In the genomic region with DNA sequence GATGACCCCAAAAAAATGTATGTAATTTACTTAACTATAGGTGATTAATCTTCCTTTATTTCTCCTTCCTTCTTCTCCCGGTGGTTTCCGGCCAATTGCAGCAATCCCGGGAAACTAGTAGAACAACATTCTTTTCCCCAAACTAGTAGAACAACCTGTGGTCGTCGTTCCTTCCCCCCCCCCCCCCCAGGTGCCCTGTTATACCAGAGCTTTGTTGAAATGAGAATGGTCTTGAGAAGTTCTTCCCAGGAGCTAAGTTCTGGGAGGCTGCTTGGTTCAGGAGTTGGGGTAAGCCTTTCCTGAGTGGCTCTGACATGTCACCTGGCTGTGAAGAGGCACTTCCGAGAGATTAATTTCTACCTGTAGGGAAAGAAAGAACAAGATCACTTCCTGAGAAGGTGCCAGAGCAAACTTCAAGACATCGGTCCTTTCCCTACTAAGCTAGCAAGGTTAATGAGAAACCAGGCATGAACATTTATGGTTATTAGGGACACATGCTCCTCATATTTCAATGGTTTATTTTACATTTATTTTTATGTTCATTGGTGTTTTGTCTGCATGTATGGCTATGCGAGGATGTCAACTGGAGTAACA, we compare ENCODE assay signal across 20 mouse cellular contexts. TPM values are rescaled to one million over a fixed set of nuclear protein-coding genes. Genes with fewer than 3 reads are reported as not detected.
A peak's percentile ranks its signal among the peaks of the same experiment; 100 is the strongest.
DNase-seq lines count a peak whose midpoint lies in the region; ATAC-seq and TF ChIP-seq lines count a peak whose summit lies in the region.
"Had no signal": no experiment of that assay in that cellular context is flagged by ENCODE, and none has a peak within 500 bp of the region (broad histone marks: within the 10 kb centered on the region; RNA-seq: fewer than 3 reads in every experiment).

No protein-coding gene starts in this region.

- peaks cover 3% of the 10 kb centered on the region; the same call in 1 of the 2 replicates for H3K4me1 ChIP-seq in kidney, adult 2 months (ENCODE audit: control insufficient read depth, insufficient read depth, low read length)
- peaks cover 2% of the 10 kb centered on the region for H3K4me1 ChIP-seq in ES-Bruce4 (ENCODE audit: control insufficient read depth, insufficient read depth, low read length)
- peaks cover 17% of the 10 kb centered on the region for H3K4me1 ChIP-seq in embryonic facial prominence, embryonic 14.5 days (ENCODE audit: control insufficient read depth, insufficient read depth, low read length)
- peaks cover 7% of the 10 kb centered on the region; the same call in 1 of the 2 replicates for H3K4me1 ChIP-seq in kidney, postnatal 0 days (replicated peaks; ENCODE audit: insufficient read depth, low read length)
- peaks cover 10% of the 10 kb centered on the region for H3K4me1 ChIP-seq in heart, adult 2 months (ENCODE audit: control insufficient read depth, insufficient read depth, low read length)

- H3K4me3 ChIP-seq in kidney, adult 2 months (ENCODE audit: insufficient read depth, low read depth, low read length): peak overlapping the region; percentile 18; the same call in 1 of the 2 replicates
- H3K4me3 ChIP-seq in ES-Bruce4 (ENCODE audit: low read depth, low read length): no peak overlapping the region
- no peak overlapping the region for H3K4me3 ChIP-seq in embryonic facial prominence, embryonic 14.5 days (ENCODE audit: low read depth, low read length)
- H3K4me3 ChIP-seq in kidney, postnatal 0 days (replicated peaks; ENCODE audit: low read depth, low read length): no peak overlapping the region
- H3K4me3 ChIP-seq in heart, adult 2 months: no peak overlapping the region
- H3K4me3 ChIP-seq: heart, embryonic 10.5 days had no signal

- 0 out of 2 replicates have a peak overlapping the region, but pooled peaks have one; percentile 12 for H3K4me2 ChIP-seq in embryonic facial prominence, embryonic 14.5 days (ENCODE audit: low read depth, low read length)
- 0 out of 2 replicates have a peak overlapping the region, but pooled peaks have one; percentile 25 for H3K4me2 ChIP-seq in kidney, postnatal 0 days (ENCODE audit: low read length)
- H3K4me2 ChIP-seq: midbrain, embryonic 11.5 days had no signal

- no peak for TF ChIP-seq POLR2A in kidney, adult 2 months (IDR thresholded peaks at IDR 0.05; ENCODE audit: low read depth, low read length)
- no peak for TF ChIP-seq POLR2A in ES-Bruce4 (IDR thresholded peaks at IDR 0.05; ENCODE audit: insufficient read depth, low read length)
- TF ChIP-seq POLR2A in heart, adult 2 months (IDR thresholded peaks at IDR 0.05; ENCODE audit: insufficient read depth, low read depth, low read length): no peak

- peak; percentile 67 for DNase-seq in kidney, adult 2 months
- no peak for DNase-seq in kidney, postnatal 25 days
- DNase-seq in embryonic facial prominence, embryonic 14.5 days (ENCODE audit: low spot score): peak; percentile 38
- DNase-seq in kidney, postnatal 0 days (ENCODE audit: low spot score): no peak
- DNase-seq in right cerebral cortex, adult 2 months (ENCODE audit: low spot score in 2 of 2): no peak
- DNase-seq in heart, adult 2 months: no peak
- DNase-seq: gastrocnemius, postnatal 10 days; heart, postnatal 4 days; liver; retina, postnatal 1 day; thymus, postnatal 4 days had no signal

- TF ChIP-seq EP300 in ES-Bruce4 (IDR thresholded peaks at IDR 0.05; ENCODE audit: insufficient read depth, low read depth, low read length): no peak
- no peak for TF ChIP-seq EP300 in heart, adult 2 months (IDR thresholded peaks at IDR 0.05; ENCODE audit: insufficient read depth, low read depth, low read length)

- ATAC-seq in embryonic facial prominence, embryonic 14.5 days (ENCODE audit: low read depth): no peak; the same call in 1 of the 2 replicates
- no peak for ATAC-seq in kidney, postnatal 0 days (replicated peaks; ENCODE audit: low FRiP score, low read depth)

- H3K36me3 ChIP-seq in kidney, adult 2 months (ENCODE audit: control insufficient read depth, insufficient read depth, low read length): peaks cover under 1% of the 10 kb centered on the region; the same call in 1 of the 2 replicates
- H3K36me3 ChIP-seq in ES-Bruce4 (ENCODE audit: control insufficient read depth, insufficient read depth, low read length, poor library complexity, severe bottlenecking): peaks cover 17% of the 10 kb centered on the region
- peaks cover 15% of the 10 kb centered on the region for H3K36me3 ChIP-seq in embryonic facial prominence, embryonic 14.5 days (ENCODE audit: control insufficient read depth, insufficient read depth, low read length)
- 0 out of 2 replicates have a peak, but pooled peaks cover 4% of the 10 kb centered on the region for H3K36me3 ChIP-seq in kidney, postnatal 0 days (ENCODE audit: insufficient read depth, low read length)
- peaks cover 19% of the 10 kb centered on the region for H3K36me3 ChIP-seq in heart, adult 2 months (ENCODE audit: control insufficient read depth, insufficient read depth, low read length)

- no peak for TF ChIP-seq CTCF in kidney, adult 2 months (conservative IDR thresholded peaks at IDR 0.05; ENCODE audit: insufficient read depth, insufficient read length, low read depth, low read length)
- no peak for TF ChIP-seq CTCF in ES-Bruce4 (IDR thresholded peaks at IDR 0.05; ENCODE audit: low read depth, low read length)
- TF ChIP-seq CTCF in kidney, postnatal 0 days (IDR thresholded peaks at IDR 0.05; ENCODE audit: low read depth): no peak
- TF ChIP-seq CTCF in heart, adult 2 months (IDR thresholded peaks at IDR 0.05): no peak

- no peak overlapping the region for H3K9ac ChIP-seq in ES-Bruce4 (ENCODE audit: low read depth, poor library complexity, severe bottlenecking)
- H3K9ac ChIP-seq in embryonic facial prominence, embryonic 14.5 days (ENCODE audit: low read depth, low read length): no peak overlapping the region
- H3K9ac ChIP-seq in kidney, postnatal 0 days (ENCODE audit: low read depth, low read length): no peak overlapping the region
- H3K9ac ChIP-seq in heart, adult 2 months (ENCODE audit: low read depth, low read length): no peak overlapping the region

- H3K27ac ChIP-seq in kidney, adult 2 months (ENCODE audit: insufficient read depth, low read depth, low read length): peak overlapping the region; percentile 96
- H3K27ac ChIP-seq in ES-Bruce4 (ENCODE audit: insufficient read depth, low read length): peak overlapping the region; percentile 81
- peak overlapping the region; percentile 70 for H3K27ac ChIP-seq in embryonic facial prominence, embryonic 14.5 days (replicated peaks; ENCODE audit: low read depth, low read length)
- H3K27ac ChIP-seq in kidney, postnatal 0 days: peak overlapping the region; percentile 98
- no peak overlapping the region for H3K27ac ChIP-seq in heart, adult 2 months

- no peaks in the 10 kb centered on the region for H3K27me3 ChIP-seq in kidney, adult 2 months (replicated peaks; ENCODE audit: control insufficient read depth, insufficient read depth, low read length)
- no peaks in the 10 kb centered on the region for H3K27me3 ChIP-seq in ES-Bruce4 (ENCODE audit: control insufficient read depth, insufficient read depth, low read length, poor library complexity, severe bottlenecking)
- no peaks in the 10 kb centered on the region for H3K27me3 ChIP-seq in embryonic facial prominence, embryonic 14.5 days (replicated peaks; ENCODE audit: control insufficient read depth, insufficient read depth, low read length)
- no peaks in the 10 kb centered on the region for H3K27me3 ChIP-seq in kidney, postnatal 0 days (ENCODE audit: insufficient read depth, low read length)
- no peaks in the 10 kb centered on the region for H3K27me3 ChIP-seq in heart, adult 2 months (ENCODE audit: control insufficient read depth, insufficient read depth, low read length)

- intact Hi-C loops in heart, adult 2 months (cut with DNase I): no loop called here

- WGBS in kidney, adult 2 months: 22% methylated on average over 8 of the region's 8 CpGs
- 56% methylated on average over 8 of the region's 8 CpGs for WGBS in embryonic facial prominence, embryonic 14.5 days
- 46% methylated on average over 8 of the region's 8 CpGs for WGBS in kidney, postnatal 0 days
- WGBS in heart, adult 2 months: 74% methylated on average over 8 of the region's 8 CpGs

- peaks cover 1% of the 10 kb centered on the region for H3K79me2 ChIP-seq in heart, adult 2 months (replicated peaks; ENCODE audit: control insufficient read depth, insufficient read depth, low read length)

- peaks cover 8% of the 10 kb centered on the region for H3K9me3 ChIP-seq in ES-Bruce4 (replicated peaks; ENCODE audit: control insufficient read depth, insufficient read depth, low read length, poor library complexity, severe bottlenecking)
- H3K9me3 ChIP-seq in embryonic facial prominence, embryonic 14.5 days (ENCODE audit: control insufficient read depth, low read length): no peaks in the 10 kb centered on the region
- no peaks in the 10 kb centered on the region for H3K9me3 ChIP-seq in kidney, postnatal 0 days (replicated peaks; ENCODE audit: low read length)
- H3K9me3 ChIP-seq: heart, embryonic 10.5 days had no signal

RNA-seq across cellular contexts. Expression of a gene that starts 1.3 kb away (rescaled TPM):
- 18.1 and 19.2 TPM in 2 replicates for polyA plus RNA-seq in kidney, adult 2 months (2012; rRNA removed)
- 79.5 and 83.1 TPM in 2 replicates for polyA plus RNA-seq in ES-Bruce4 (2011; ENCODE audit: insufficient read depth, insufficient read length, low read depth, missing spikeins)
- polyA plus RNA-seq in embryonic facial prominence, embryonic 14.5 days (2014; fragmentation: Nextera tagmentation; extraction: Ambion mirVana): 126 and 129 TPM in 2 replicates
- 84.2 and 86.5 TPM in 2 replicates for polyA plus RNA-seq in kidney, postnatal 0 days (2015; fragmentation: Nextera tagmentation; extraction: Ambion mirVana)
- 10 to 100 TPM; 71.0 to 71.1 TPM for total RNA-seq in heart, adult 2 months (2021)
- polyA plus RNA-seq in heart, adult 2 months (2012; rRNA removed): 11.8 and 26.1 TPM in 2 replicates

RNA-seq across cellular contexts. Expression of a gene that starts 2.0 kb away (rescaled TPM):
- 0.26 and 0.34 TPM in 2 replicates for polyA plus RNA-seq in kidney, adult 2 months (2012; rRNA removed)
- not detected in 2 replicates for polyA plus RNA-seq in ES-Bruce4 (2011; ENCODE audit: insufficient read depth, insufficient read length, low read depth, missing spikeins)
- 1.2 and 2.0 TPM in 2 replicates for polyA plus RNA-seq in embryonic facial prominence, embryonic 14.5 days (2014; fragmentation: Nextera tagmentation; extraction: Ambion mirVana)
- 0.38 and 0.49 TPM in 2 replicates for polyA plus RNA-seq in kidney, postnatal 0 days (2015; fragmentation: Nextera tagmentation; extraction: Ambion mirVana)
- under 1 TPM in 1 of 2 experiments, not detected in 1; 0.36 TPM for total RNA-seq in heart, adult 2 months (2021)
- 0.20 TPM in 1 of 2 replicates, not detected in the other for polyA plus RNA-seq in heart, adult 2 months (2012; rRNA removed)

RNA-seq across cellular contexts. Expression of a gene that starts 31.1 kb away (rescaled TPM):
- not detected in 2 replicates for polyA plus RNA-seq in kidney, adult 2 months (2012; rRNA removed)
- not detected in 2 replicates for polyA plus RNA-seq in ES-Bruce4 (2011; ENCODE audit: insufficient read depth, insufficient read length, low read depth, missing spikeins)
- not detected in 2 replicates for polyA plus RNA-seq in embryonic facial prominence, embryonic 14.5 days (2014; fragmentation: Nextera tagmentation; extraction: Ambion mirVana)
- polyA plus RNA-seq in kidney, postnatal 0 days (2015; fragmentation: Nextera tagmentation; extraction: Ambion mirVana): 0.29 TPM in 1 of 2 replicates, not detected in the other
- not detected for total RNA-seq in heart, adult 2 months (2021)
- polyA plus RNA-seq in heart, adult 2 months (2012; rRNA removed): not detected in 2 replicates
- total RNA-seq: adrenal gland, adult 18-20 months; ES-E14; gastrocnemius, postnatal 10 days; heart, postnatal 4 days; layer of hippocampus, postnatal 10 days; left cerebral cortex, postnatal 10 days had no signal
- polyA plus RNA-seq: C2C12; midbrain, embryonic 11.5 days; neural tube, embryonic 14.5 days had no signal

RNA-seq across cellular contexts. Expression of a gene that starts 32.4 kb away (rescaled TPM):
- not detected in 2 replicates for polyA plus RNA-seq in kidney, adult 2 months (2012; rRNA removed)
- not detected in 2 replicates for polyA plus RNA-seq in ES-Bruce4 (2011; ENCODE audit: insufficient read depth, insufficient read length, low read depth, missing spikeins)
- polyA plus RNA-seq in embryonic facial prominence, embryonic 14.5 days (2014; fragmentation: Nextera tagmentation; extraction: Ambion mirVana): not detected in 2 replicates
- polyA plus RNA-seq in kidney, postnatal 0 days (2015; fragmentation: Nextera tagmentation; extraction: Ambion mirVana): not detected in 2 replicates
- total RNA-seq in heart, adult 2 months (2021): not detected
- not detected in 2 replicates for polyA plus RNA-seq in heart, adult 2 months (2012; rRNA removed)
- total RNA-seq: adrenal gland, adult 18-20 months; ES-E14; gastrocnemius, postnatal 10 days; heart, postnatal 4 days; layer of hippocampus, postnatal 10 days; left cerebral cortex, postnatal 10 days had no signal
- polyA plus RNA-seq: C2C12; heart, embryonic 10.5 days; midbrain, embryonic 11.5 days; neural tube, embryonic 14.5 days had no signal

RNA-seq across cellular contexts. Expression of a gene that starts 36.3 kb away (rescaled TPM):
- 0.10 TPM in 1 of 2 replicates, not detected in the other for polyA plus RNA-seq in kidney, adult 2 months (2012; rRNA removed)
- not detected in 2 replicates for polyA plus RNA-seq in ES-Bruce4 (2011; ENCODE audit: insufficient read depth, insufficient read length, low read depth, missing spikeins)
- 0.17 and 0.28 TPM in 2 replicates for polyA plus RNA-seq in embryonic facial prominence, embryonic 14.5 days (2014; fragmentation: Nextera tagmentation; extraction: Ambion mirVana)
- 0.49 and 0.71 TPM in 2 replicates for polyA plus RNA-seq in kidney, postnatal 0 days (2015; fragmentation: Nextera tagmentation; extraction: Ambion mirVana)
- total RNA-seq in heart, adult 2 months (2021): not detected
- not detected in 2 replicates for polyA plus RNA-seq in heart, adult 2 months (2012; rRNA removed)
- total RNA-seq: adrenal gland, adult 18-20 months; ES-E14; gastrocnemius, postnatal 10 days; heart, postnatal 4 days; layer of hippocampus, postnatal 10 days; left cerebral cortex, postnatal 10 days had no signal
- polyA plus RNA-seq: C2C12; neural tube, embryonic 14.5 days had no signal

Comparison
In these comparisons a context has a peak if more than half of its experiments do, and no peak if none do; other contexts are left out.
1. DNase-seq: peak in kidney, adult 2 months (single experiment) and embryonic facial prominence, embryonic 14.5 days (single experiment); none in kidney, postnatal 25 days (0 of 2), kidney, postnatal 0 days (single experiment), right cerebral cortex, adult 2 months (0 of 2) and heart, adult 2 months (0 of 2).